Mouse (Mus musculus): ENCODE results near the gene Cftr.

Gene Cftr

GRCm38 (mm10) chr6:18170311-18170922 is at the start of gene Cftr:
Gene Cftr (plus strand): TSS chr6:18170687.
- no peak for DNase-seq (ENCODE audit: low spot score)

- no peak for DNase-seq (ENCODE audit: low spot score)
Measured at GRCm38 (mm10) chr6:18127206-18127983, 43.1 kb upstream of the Cftr start.

GRCm38 (mm10) chr6:18128059-18128458 is 42.4 kb upstream of the Cftr start:
- DNase-seq (ENCODE audit: low spot score): no peak

GRCm38 (mm10) chr6:18135246-18135645 is 35.2 kb upstream of the Cftr start:
- no peak for DNase-seq (ENCODE audit: low spot score)

GRCm38 (mm10) chr6:18153031-18153430 is 17.5 kb upstream of the Cftr start:
- no peak for DNase-seq (ENCODE audit: low spot score)

- no peak for DNase-seq (ENCODE audit: low spot score)
Measured at GRCm38 (mm10) chr6:18169618-18170017, 869 bp upstream of the Cftr start.

- no peak for DNase-seq (ENCODE audit: low spot score)
Measured at GRCm38 (mm10) chr6:18171614-18172013, 1.1 kb downstream of the Cftr start.

- DNase-seq (ENCODE audit: low spot score): no peak
Measured at GRCm38 (mm10) chr6:18177509-18177908, 7.0 kb downstream of the Cftr start.

GRCm38 (mm10) chr6:18180665-18181064 is 10.2 kb downstream of the Cftr start:
- DNase-seq (ENCODE audit: low spot score): no peak

- no peak for DNase-seq (ENCODE audit: low spot score)
Measured at GRCm38 (mm10) chr6:18182903-18183302, 12.4 kb downstream of the Cftr start.

GRCm38 (mm10) chr6:18220691-18221090 is 50.2 kb downstream of the Cftr start:
- no peak for DNase-seq (ENCODE audit: low spot score)

- no peak for DNase-seq (ENCODE audit: low spot score)
Measured at GRCm38 (mm10) chr6:18223206-18223605, 52.7 kb downstream of the Cftr start.

- DNase-seq (ENCODE audit: low spot score): no peak
Measured at GRCm38 (mm10) chr6:18225157-18225556, 54.7 kb downstream of the Cftr start.

- no peak for DNase-seq (ENCODE audit: low spot score)
Measured at GRCm38 (mm10) chr6:18246495-18246894, 76.0 kb downstream of the Cftr start.

- no peak for DNase-seq (ENCODE audit: low spot score)
Measured at GRCm38 (mm10) chr6:18247891-18248463, 77.5 kb downstream of the Cftr start.

- no peak for DNase-seq (ENCODE audit: low spot score)
Measured at GRCm38 (mm10) chr6:18248464-18248863, 78.0 kb downstream of the Cftr start.

- no peak for DNase-seq (ENCODE audit: low spot score)
Measured at GRCm38 (mm10) chr6:18254586-18254985, 84.1 kb downstream of the Cftr start.

- DNase-seq (ENCODE audit: low spot score): no peak
Measured at GRCm38 (mm10) chr6:18270983-18271382, 100.5 kb downstream of the Cftr start.

GRCm38 (mm10) chr6:18300781-18301180 is 130.3 kb downstream of the Cftr start:
- no peak for DNase-seq (ENCODE audit: low spot score)

- no peak for DNase-seq (ENCODE audit: low spot score)
Measured at GRCm38 (mm10) chr6:18302105-18302504, 131.6 kb downstream of the Cftr start.

- no peak for DNase-seq (ENCODE audit: low spot score)
Measured at GRCm38 (mm10) chr6:18303228-18303627, 132.7 kb downstream of the Cftr start.

GRCm38 (mm10) chr6:18305130-18305529 is 134.6 kb downstream of the Cftr start:
- no peak for DNase-seq (ENCODE audit: low spot score)

GRCm38 (mm10) chr6:18310983-18311382 is 140.5 kb downstream of the Cftr start:
- DNase-seq (ENCODE audit: low spot score): no peak

All from urinary bladder, postnatal 10 days (tissue).